Mouse (Mus musculus): ENCODE data around the gene Fn3k. TPM values are rescaled to one million over a fixed set of nuclear protein-coding genes. Genes with fewer than 3 reads are reported as not detected.

Fn3k gene
- 4.0 TPM for polyA plus RNA-seq (2015; fragmentation: Illumina TruSeq; extraction: RNeasy Lipid Tissue Mini Kit (QIAGEN cat#74804); ENCODE audit: insufficient read depth, low replicate concordance)

DNA sequence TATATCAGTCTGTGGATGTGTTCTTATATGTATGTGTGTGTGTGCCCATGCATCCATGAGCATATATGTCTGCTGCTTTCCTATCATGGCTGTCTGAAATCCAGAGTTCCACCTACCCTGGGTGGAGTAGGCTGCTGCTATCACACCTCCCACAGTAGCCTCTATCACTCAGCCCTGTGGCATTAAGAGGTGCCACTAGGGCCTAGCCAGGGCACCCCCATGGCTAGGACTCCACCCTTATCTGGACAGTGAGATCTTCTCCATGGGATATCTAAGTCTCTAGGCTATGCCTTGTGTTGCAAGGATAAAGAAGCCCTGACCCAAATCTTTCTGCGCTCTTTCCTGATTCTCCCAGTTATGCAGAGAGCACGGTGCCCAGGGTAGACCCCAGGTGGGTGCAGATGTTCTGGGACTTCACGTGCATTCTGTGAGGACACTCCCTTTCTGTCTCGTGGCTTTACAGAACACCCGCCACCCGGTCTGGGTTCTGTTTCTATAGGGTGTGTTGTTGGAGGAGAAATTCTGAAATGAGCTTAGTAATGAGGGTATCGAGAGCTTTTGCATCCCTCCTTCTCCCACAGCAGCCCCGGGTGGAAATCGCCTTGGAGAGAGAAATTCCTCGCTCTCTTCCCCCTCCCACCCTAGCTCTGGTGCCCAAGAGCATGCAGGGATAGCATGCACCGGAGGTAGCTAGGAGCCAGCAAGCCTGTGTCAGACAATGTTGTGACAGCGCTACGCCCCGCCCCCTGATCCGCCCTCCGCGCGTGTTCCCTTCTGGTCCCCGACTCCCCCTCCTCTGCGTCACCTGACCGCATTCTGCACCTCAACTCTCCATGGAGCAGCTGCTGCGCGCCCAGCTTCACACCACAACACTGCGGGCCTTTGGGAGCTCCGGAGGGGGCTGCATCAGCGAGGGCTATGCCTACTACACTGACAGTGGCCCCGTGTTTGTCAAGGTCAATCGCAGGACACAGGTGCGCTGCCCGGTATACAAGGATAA is at the start of gene Fn3k:
Gene Fn3k (plus strand): TSS at position 758 of the 1,000 bp plus-strand sequence.

DNA sequence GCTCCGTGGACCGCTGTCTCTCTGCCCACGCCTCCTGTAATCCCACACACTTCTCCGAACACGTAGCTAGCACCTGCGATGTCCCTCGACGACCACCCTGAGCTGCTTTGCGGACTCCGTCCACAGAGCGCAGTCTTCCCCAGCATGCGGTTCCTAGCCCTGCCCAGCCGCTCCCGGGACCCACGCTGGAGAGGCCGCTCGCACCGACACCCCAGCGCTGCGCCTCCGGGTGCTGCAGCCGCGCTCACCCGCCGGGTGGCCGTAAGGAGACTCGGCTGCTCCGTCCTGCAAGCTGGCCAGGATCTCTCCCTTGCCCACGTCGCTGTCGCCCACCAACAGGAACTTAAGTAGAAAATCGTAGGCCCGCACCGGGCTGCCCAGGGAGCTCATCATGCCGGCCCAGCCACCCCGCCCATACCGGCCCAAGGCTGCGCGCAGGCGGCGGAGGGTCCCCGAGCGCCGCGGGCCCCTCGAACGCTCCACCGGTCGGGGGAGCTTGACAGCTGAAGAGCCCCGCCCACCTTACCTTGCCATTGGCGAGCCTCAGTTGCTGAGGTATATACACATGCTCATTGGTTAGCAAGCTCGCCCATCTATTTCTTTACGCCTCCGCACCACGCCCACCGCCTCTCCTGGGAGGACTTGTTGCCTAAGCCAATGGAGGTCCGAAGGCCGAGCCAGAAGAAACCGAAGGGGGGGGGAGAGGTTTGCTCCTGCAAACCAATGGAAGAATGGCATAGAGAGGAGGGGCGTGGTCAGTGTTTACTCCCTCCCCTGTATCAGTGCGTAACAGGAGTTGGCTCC is 46.8 kb upstream of the Fn3k start, which contains the start of gene Rab40b:
Gene Rab40b (minus strand): TSS at position 502 of the 804 bp plus-strand sequence.

DNA sequence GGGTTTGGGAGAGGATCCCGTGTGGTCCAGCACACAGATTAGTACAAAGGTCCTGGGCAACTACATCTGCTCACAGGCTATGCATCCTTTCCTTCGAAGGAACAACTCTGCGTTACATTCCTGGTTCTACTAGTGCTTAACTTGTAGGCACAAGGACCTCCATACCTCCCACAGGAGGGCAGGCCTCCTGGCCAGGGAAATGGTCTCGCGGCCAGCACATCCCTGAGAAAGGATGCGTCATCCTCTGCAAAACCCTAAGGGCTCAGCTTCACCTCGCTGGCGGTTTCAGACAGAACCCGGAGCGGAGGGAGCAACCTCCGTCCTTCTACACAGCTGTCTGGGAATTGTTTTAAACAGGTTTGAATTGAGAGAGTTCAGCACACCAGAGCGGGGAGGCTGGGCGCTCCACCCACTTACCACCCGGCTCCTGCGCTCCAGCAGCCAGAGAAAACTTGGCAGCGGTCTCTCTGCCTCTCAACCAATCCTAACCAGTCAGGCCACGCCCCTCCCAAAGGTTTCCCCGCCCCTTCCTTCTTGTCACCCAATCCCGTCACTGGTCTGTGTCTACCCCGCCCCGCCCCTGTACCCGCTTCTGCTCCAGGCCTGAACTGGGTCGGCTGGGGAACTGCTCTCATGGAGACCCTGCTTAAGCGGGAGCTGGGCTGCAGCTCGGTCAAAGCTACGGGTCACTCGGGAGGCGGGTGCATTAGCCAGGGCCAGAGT is 13.7 kb upstream of the Fn3k start, which contains the start of gene Fn3krp:
Gene Fn3krp (plus strand): TSS at position 572 of the 723 bp plus-strand sequence.

DNA sequence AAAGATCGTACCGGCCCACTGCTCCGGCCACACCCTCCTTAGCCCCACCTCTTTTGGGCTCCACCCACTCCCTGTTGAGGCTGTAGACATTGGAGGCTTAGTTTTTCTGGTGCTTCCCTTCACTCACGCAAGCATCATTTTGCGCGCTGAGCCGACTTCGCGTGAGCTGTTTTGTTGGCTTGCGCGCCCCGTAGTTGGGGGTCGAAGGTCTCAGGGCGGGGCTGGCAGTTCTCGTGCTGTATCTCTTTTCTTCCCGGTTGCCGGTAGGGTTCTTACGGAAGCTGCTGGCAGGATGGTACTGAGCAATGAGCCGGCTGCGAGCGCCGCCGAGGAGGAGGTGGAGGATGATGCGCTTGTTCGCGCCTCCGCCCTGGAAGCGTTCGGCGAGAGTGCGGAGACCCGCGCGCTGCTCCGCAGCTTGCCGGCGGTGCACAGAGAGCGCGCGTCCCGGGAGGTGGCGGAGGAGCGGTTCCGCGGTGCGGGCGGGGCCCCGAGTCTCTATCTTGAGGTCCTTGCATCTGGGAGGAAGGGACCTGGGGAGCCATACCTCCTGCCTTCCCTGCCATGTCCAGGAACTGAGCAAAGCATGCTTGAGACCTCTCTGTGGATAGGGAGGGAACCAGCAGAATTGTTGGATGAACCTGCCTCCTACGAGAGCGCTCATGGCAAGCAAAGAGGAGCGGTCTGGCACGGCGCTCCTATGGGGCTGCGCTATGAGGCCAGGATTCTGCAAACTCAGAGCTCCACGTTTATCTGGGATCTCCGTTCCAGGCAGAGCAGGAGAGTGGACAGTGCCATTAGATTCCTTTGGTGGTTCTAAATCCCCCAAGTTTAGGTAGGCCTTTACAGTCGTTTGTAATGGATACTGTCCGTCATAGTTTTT is 17.3 kb downstream of the Fn3k start, which contains the start of gene Tbcd:
Gene Tbcd (plus strand): TSS at position 197 of the 883 bp plus-strand sequence.

Other genes with a start within 250 kb of the Fn3k start
- gene Hexdc, start 230.5 kb upstream of the Fn3k start, polyA plus RNA-seq (2015; fragmentation: Illumina TruSeq; extraction: RNeasy Lipid Tissue Mini Kit (QIAGEN cat#74804); ENCODE audit: insufficient read depth, low replicate concordance): 9.2 TPM
- 4.4 TPM for gene Ogfod3, start 230.2 kb upstream of the Fn3k start, polyA plus RNA-seq (2015; fragmentation: Illumina TruSeq; extraction: RNeasy Lipid Tissue Mini Kit (QIAGEN cat#74804); ENCODE audit: insufficient read depth, low replicate concordance)
- 178 TPM for gene Cybc1, start 205.6 kb upstream of the Fn3k start, polyA plus RNA-seq (2015; fragmentation: Illumina TruSeq; extraction: RNeasy Lipid Tissue Mini Kit (QIAGEN cat#74804); ENCODE audit: insufficient read depth, low replicate concordance)
- gene Narf, start 197.7 kb upstream of the Fn3k start, polyA plus RNA-seq (2015; fragmentation: Illumina TruSeq; extraction: RNeasy Lipid Tissue Mini Kit (QIAGEN cat#74804); ENCODE audit: insufficient read depth, low replicate concordance): 26.9 TPM
- 21.6 TPM for gene Foxk2, start 174.9 kb upstream of the Fn3k start, polyA plus RNA-seq (2015; fragmentation: Illumina TruSeq; extraction: RNeasy Lipid Tissue Mini Kit (QIAGEN cat#74804); ENCODE audit: insufficient read depth, low replicate concordance)
- gene Wdr45b, start 80.5 kb upstream of the Fn3k start, polyA plus RNA-seq (2015; fragmentation: Illumina TruSeq; extraction: RNeasy Lipid Tissue Mini Kit (QIAGEN cat#74804); ENCODE audit: insufficient read depth, low replicate concordance): 37.4 TPM
- 0.66 TPM for gene Rab40b, start 46.7 kb upstream of the Fn3k start, polyA plus RNA-seq (2015; fragmentation: Illumina TruSeq; extraction: RNeasy Lipid Tissue Mini Kit (QIAGEN cat#74804); ENCODE audit: insufficient read depth, low replicate concordance)
- 14.3 TPM for gene Fn3krp, start 13.5 kb upstream of the Fn3k start, polyA plus RNA-seq (2015; fragmentation: Illumina TruSeq; extraction: RNeasy Lipid Tissue Mini Kit (QIAGEN cat#74804); ENCODE audit: insufficient read depth, low replicate concordance)
- gene Tbcd, start 17.0 kb downstream of the Fn3k start, polyA plus RNA-seq (2015; fragmentation: Illumina TruSeq; extraction: RNeasy Lipid Tissue Mini Kit (QIAGEN cat#74804); ENCODE audit: insufficient read depth, low replicate concordance): 30.0 TPM
- gene Zfp750, start 84.4 kb downstream of the Fn3k start, polyA plus RNA-seq (2015; fragmentation: Illumina TruSeq; extraction: RNeasy Lipid Tissue Mini Kit (QIAGEN cat#74804); ENCODE audit: insufficient read depth, low replicate concordance): not detected
- gene B3gntl1, start 238.2 kb downstream of the Fn3k start, polyA plus RNA-seq (2015; fragmentation: Illumina TruSeq; extraction: RNeasy Lipid Tissue Mini Kit (QIAGEN cat#74804); ENCODE audit: insufficient read depth, low replicate concordance): 11.0 TPM